Mouse (Mus musculus) heart, postnatal 36 days (tissue): ENCODE results near the gene Prss42. TPM values are rescaled to one million over a fixed set of nuclear protein-coding genes. Genes with fewer than 3 reads are reported as not detected.

Experiments
- total RNA-seq, 2 experiments: library from RNA; stranded (reverse); gene quantifications; 2 replicates each; pipeline ENCODE4 v1.2.3; 2021

The Prss42 gene
- total RNA-seq, 2 experiments from 2014 or later: not detected

Other genes starting within 250 kb of the Prss42 start
- gene Nradd, start 173.7 kb upstream of the Prss42 start, total RNA-seq: 1 to 10 TPM in 1 of 2 experiments, under 1 TPM in 1; 0.92 to 1.2 TPM
- gene Nbeal2, start 144.0 kb upstream of the Prss42 start, total RNA-seq: 10 to 100 TPM in 1 of 2 experiments, 1 to 10 TPM in 1; 9.5 to 11.0 TPM
- 10 to 100 TPM; 60.6 to 66.9 TPM for gene Ccdc12, start 141.7 kb upstream of the Prss42 start, total RNA-seq
- gene Myl3, start 56.3 kb upstream of the Prss42 start, total RNA-seq: over 10,000 TPM; 10,942 to 11,353 TPM
- 1 to 10 TPM; 6.5 to 6.6 TPM for gene Pth1r, start 51.0 kb upstream of the Prss42 start, total RNA-seq
- not detected for gene Prss44, start 15.8 kb downstream of the Prss42 start, total RNA-seq
- gene Prss43, start 28.5 kb downstream of the Prss42 start, total RNA-seq: not detected
- not detected for gene Prss45, start 36.4 kb downstream of the Prss42 start, total RNA-seq
- not detected for gene Prss46, start 46.3 kb downstream of the Prss42 start, total RNA-seq
- not detected for gene Prss50, start 59.8 kb downstream of the Prss42 start, total RNA-seq
- 10 to 100 TPM; 15.3 to 15.5 TPM for gene Als2cl, start 81.7 kb downstream of the Prss42 start, total RNA-seq
- gene Tmie, start 81.9 kb downstream of the Prss42 start, total RNA-seq: 1 to 10 TPM; 1.2 to 1.3 TPM
- gene Fam240a, start 118.7 kb downstream of the Prss42 start, total RNA-seq: not detected
- not detected for gene Tdgf1, start 148.0 kb downstream of the Prss42 start, total RNA-seq
- 100 to 1,000 TPM; 213 to 241 TPM for gene Lrrc2, start 153.4 kb downstream of the Prss42 start, total RNA-seq
- 1 to 10 TPM; 2.3 to 4.3 TPM for gene Rtp3, start 192.4 kb downstream of the Prss42 start, total RNA-seq
- gene Ltf, start 221.1 kb downstream of the Prss42 start, total RNA-seq: under 1 TPM; 0.75 to 0.84 TPM